Mouse (Mus musculus) heart, embryonic 16.5 days (tissue): Measurements from ENCODE around the gene Cst6. TPM values are rescaled to one million over a fixed set of nuclear protein-coding genes. Genes with fewer than 3 reads are reported as not detected.

Source experiments
- ATAC-seq: fragments of 200-750 bp; cut with Nextera tagmentation; replicated peaks from 2 replicates; pipeline ENCODE4 v1.8.0; 2017; ENCODE audit warnings: moderate number of reproducible peaks; ENCODE audit not compliant: insufficient read depth, low FRiP score; ENCODE audit errors: extremely low read depth
- H3K27ac ChIP-seq: fragments of 300-500 bp; sonication (generic); 2 replicates; pipeline ENCODE4 v1.5.1; 2014; ENCODE audit warnings: mild to moderate bottlenecking, low read length, control low read depth, moderate library complexity
- H3K27me3 ChIP-seq: fragments of 300-500 bp; sonication (generic); 2 replicates; pipeline ENCODE4 v1.6.1; 2014; ENCODE audit warnings: low read length, mixed read lengths; ENCODE audit not compliant: control insufficient read depth, insufficient read depth
- H3K36me3 ChIP-seq: fragments of 300-500 bp; sonication (generic); 2 replicates; pipeline ENCODE4 v1.6.1; 2014; ENCODE audit not compliant: control insufficient read depth, insufficient read depth
- H3K4me1 ChIP-seq: fragments of 300-500 bp; sonication (generic); 2 replicates; pipeline ENCODE4 v1.6.1; 2014; ENCODE audit warnings: low read length, mixed read lengths; ENCODE audit not compliant: control insufficient read depth, insufficient read depth
- H3K4me2 ChIP-seq: fragments of 300-500 bp; sonication (generic); 2 replicates; pipeline ENCODE4 v1.6.1; 2014; ENCODE audit warnings: low read depth, mild to moderate bottlenecking, control low read depth, low read length
- H3K4me3 ChIP-seq: fragments of 300-500 bp; sonication (generic); 2 replicates; pipeline ENCODE4 v1.5.1; 2014; ENCODE audit warnings: mild to moderate bottlenecking, control low read depth, low read length
- H3K9ac ChIP-seq: fragments of 300-500 bp; sonication (generic); 2 replicates; pipeline ENCODE4 v1.6.1; 2014; ENCODE audit warnings: low read length, control low read depth
- H3K9me3 ChIP-seq: fragments of 300-500 bp; sonication (generic); replicated peaks from 2 replicates; pipeline ENCODE4 v1.6.1; 2016; ENCODE audit warnings: low read length; ENCODE audit not compliant: control insufficient read depth
- WGBS: fragments of 180-500 bp; shearing (Covaris S2); extraction: QIAGEN DNeasy Blood & Tissue Kit; methylation state at CpG from one replicate; pipeline ENCODE4 v1.1.7; 2014; 5-methylcytosine and 5-hydroxymethylcytosine counted together
- polyA plus RNA-seq: library from polyadenylated mRNA; unstranded; fragments of >200 nt; fragmentation: Nextera tagmentation; extraction: Ambion mirVana; gene quantifications from 2 replicates; pipeline ENCODE4 v1.2.1, GENCODE M21; 2015

Gene Cst6
- polyA plus RNA-seq, 1 experiment from 2014 or later: 2.1 TPM

DNA sequence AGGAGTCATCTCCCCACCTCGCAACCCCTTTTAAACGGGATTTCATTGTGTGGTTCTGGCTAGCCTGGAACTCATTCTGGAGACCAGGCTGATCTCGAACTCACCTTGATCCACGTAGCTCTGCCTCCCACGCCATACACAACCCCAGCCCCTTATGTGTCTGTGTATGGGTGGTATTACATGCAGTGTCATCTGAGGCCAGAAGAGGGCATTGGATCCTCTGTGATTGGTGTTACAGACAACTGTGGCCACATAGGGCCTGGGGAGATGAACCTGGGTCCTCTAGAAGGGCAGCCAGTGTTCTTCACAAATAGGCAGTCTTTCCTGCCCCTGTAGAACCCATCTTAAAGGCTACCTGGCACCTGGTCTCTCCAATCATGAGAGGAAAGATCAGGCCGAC, 43.1 kb downstream of the Cst6 start:
- Histone ChIP-seq H3K9me3 (no peaks in the 10 kb centered on the region; the same call in 1 of the 2 replicates), H3K4me3 (no peak overlapping the region), H3K4me2 (no peak overlapping the region), H3K27ac (no peak overlapping the region), H3K36me3 (peaks cover 6% of the 10 kb centered on the region; the same call in 1 of the 2 replicates), H3K4me1 (no peaks in the 10 kb centered on the region), H3K9ac (no peak overlapping the region), H3K27me3 (peaks cover 8% of the 10 kb centered on the region; the same call in 1 of the 2 replicates)
- WGBS: 77% methylated on average over 6 of the region's 6 CpGs
- ATAC-seq: no peak

DNA sequence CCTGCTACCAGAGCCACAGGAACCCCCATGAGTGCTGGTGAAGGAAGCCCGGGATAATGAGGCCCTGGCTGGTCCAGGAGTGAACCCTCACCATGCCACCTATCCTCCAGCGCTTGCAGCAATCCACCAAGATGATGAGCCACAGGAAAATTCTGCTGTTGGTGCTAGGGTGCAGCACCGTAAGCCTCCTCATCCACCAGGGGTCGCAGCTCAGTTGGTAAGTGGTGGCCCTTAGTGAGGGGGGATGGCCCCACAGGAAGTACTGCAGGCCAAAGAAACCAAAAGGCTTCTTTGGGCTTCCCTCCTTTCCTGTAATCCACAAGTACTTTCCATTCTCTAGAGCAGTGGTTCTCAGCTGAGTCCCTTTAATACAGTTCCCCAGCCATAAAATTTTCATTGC, 46.9 kb downstream of the Cst6 start:
- ATAC-seq: 0 out of 2 replicates have a peak, but pooled peaks have one; percentile 25

DNA sequence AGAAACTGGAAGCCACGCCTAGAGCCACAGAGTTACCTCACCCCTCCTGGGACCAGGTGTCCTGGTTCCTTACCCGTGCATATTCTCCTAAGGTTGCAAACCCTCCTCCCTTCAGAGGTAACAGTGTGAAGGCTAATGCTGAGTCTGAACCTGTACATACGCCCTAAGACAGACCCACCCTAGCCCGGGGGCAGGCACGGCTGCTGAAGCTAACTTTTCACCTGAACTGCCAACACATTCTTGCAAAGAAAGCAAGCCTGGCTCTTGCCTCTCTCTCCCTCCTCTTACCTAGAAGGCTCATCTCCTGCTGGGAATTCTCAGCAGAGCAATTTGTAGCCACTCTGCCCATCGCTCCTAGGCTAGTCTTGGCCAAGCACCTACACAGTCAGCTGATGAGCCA, 48.8 kb downstream of the Cst6 start:
- H3K4me2 ChIP-seq: no peak overlapping the region
- 82% methylated on average over 6 of the region's 6 CpGs for WGBS
- no peak for ATAC-seq
- H3K27ac ChIP-seq: no peak overlapping the region
- H3K27me3 ChIP-seq: no peaks in the 10 kb centered on the region
- H3K4me1 ChIP-seq: peaks cover 10% of the 10 kb centered on the region
- peaks cover 6% of the 10 kb centered on the region; the same call in 1 of the 2 replicates for H3K36me3 ChIP-seq
- no peaks in the 10 kb centered on the region for H3K9me3 ChIP-seq
- H3K9ac ChIP-seq: no peak overlapping the region
- H3K4me3 ChIP-seq: no peak overlapping the region

More for the DNA sequence above, 46.9 kb downstream of the Cst6 start:
- H3K4me3 ChIP-seq: no peak overlapping the region
- peaks cover 3% of the 10 kb centered on the region; the same call in 1 of the 2 replicates for H3K27me3 ChIP-seq
- H3K27ac ChIP-seq: no peak overlapping the region
- H3K9ac ChIP-seq: no peak overlapping the region
- H3K4me2 ChIP-seq: no peak overlapping the region
- WGBS: 11% methylated on average over 4 of the region's 4 CpGs
- H3K4me1 ChIP-seq: peaks cover 6% of the 10 kb centered on the region; the same call in 1 of the 2 replicates
- H3K36me3 ChIP-seq: peaks cover 6% of the 10 kb centered on the region; the same call in 1 of the 2 replicates
- no peaks in the 10 kb centered on the region for H3K9me3 ChIP-seq

DNA sequence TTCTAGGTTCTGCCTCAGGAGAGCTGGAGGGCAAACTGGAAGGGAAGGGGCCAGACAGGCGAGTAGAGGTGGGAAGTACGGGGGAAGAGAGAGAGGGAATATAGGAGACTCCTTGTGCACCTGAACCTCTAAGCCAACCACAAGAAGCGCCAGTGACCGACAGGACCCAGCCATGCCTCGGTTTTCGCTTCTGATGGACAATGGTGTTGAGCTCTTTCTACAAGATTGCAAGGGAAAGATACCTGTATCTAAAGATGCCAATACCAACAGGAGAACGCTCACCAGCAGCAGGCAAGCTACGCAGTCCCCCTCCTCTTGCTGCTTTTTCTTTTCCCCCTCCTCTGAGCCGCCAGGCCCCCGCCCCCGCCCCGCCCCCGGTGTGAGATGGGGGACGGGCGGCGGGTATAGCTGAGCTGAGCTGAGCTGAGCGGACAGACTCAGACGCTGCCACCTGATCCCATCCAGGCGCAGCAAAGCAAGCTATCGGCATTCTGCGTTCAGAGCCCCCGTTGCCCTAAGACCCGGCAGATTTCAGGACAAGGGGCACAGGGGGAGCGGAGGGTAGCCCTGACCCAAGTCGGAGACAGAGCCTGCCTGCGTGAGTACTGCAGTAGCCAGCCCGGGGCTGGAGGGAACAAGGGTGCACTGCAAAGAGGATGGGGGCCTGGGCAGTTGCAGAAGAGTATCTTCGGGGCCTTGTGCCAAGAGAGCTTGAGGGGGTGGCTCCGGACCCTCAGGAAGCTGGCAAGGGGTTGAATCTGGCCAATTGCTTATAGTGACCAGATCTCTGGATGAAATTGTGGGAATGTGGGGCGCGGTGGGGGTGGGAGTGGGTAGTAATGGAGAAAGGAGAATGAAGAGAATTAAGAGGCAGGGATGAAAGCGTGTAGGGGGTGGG, 51.2 kb downstream of the Cst6 start, which contains the start of gene Gal3st3:
TSS of gene Gal3st3 (plus strand) at position 429 of the 898 bp plus-strand sequence.
- 13% methylated on average over 32 of the region's 32 CpGs for WGBS
- Histone ChIP-seq H3K4me3 (peak within 1 kb of the TSS; percentile 57), H3K4me2 (peak within 1 kb of the TSS; percentile 76), H3K27me3 (no peaks in the 10 kb centered on the region), H3K4me1 (peaks cover 21% of the 10 kb centered on the region), H3K27ac (peak within 1 kb of the TSS; percentile 49; the same call in 1 of the 2 replicates), H3K9me3 (no peaks in the 10 kb centered on the region), H3K36me3 (no peaks in the 10 kb centered on the region), H3K9ac (peak within 1 kb of the TSS; percentile 76)
- no peak for ATAC-seq

DNA sequence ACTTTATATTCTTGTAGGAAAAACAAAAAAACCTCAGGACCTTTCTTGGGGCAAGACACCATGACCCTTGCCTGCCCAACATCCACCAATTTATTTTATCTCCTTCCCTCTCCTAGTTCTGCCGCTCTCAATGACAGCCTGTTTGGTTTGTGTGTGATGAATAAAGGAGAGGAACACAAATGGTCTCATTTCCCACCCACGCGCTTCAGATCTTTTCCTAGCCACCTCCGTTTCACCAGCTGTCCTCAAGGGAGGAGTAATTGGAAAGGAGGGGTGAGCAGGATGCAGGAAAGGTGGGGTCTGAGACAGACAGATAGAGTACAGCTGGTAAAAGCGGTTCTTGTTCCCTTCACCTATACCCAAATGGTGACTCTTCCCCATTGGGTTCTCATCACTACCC, 52.7 kb downstream of the Cst6 start:
- Histone ChIP-seq H3K9ac (no peak overlapping the region), H3K27me3 (no peaks in the 10 kb centered on the region), H3K27ac (no peak overlapping the region), H3K36me3 (peaks cover 9% of the 10 kb centered on the region), H3K9me3 (no peaks in the 10 kb centered on the region), H3K4me3 (no peak overlapping the region), H3K4me2 (no peak overlapping the region), H3K4me1 (peaks cover 21% of the 10 kb centered on the region)
- 59% methylated on average over 5 of the region's 5 CpGs for WGBS
- no peak for ATAC-seq

GRCm38 (mm10) chr19:5295736-5296075, 53.7 kb downstream of the Cst6 start:
- H3K4me3 ChIP-seq: peak overlapping the region; percentile 83
- H3K36me3 ChIP-seq: peaks cover 13% of the 10 kb centered on the region
- H3K4me1 ChIP-seq: peaks cover 21% of the 10 kb centered on the region
- H3K9ac ChIP-seq: peak overlapping the region; percentile 81
- peak overlapping the region; percentile 73 for H3K4me2 ChIP-seq
- no peak for ATAC-seq
- 5% methylated on average over 13 of the region's 13 CpGs for WGBS
- peak overlapping the region; percentile 86 for H3K27ac ChIP-seq
- H3K27me3 ChIP-seq: no peaks in the 10 kb centered on the region
- H3K9me3 ChIP-seq: no peaks in the 10 kb centered on the region

GRCm38 (mm10) chr19:5294972-5295735, 54.2 kb downstream of the Cst6 start, which contains the start of gene Sf3b2:
Gene Sf3b2 (minus strand): TSS chr19:5295455.
- Histone ChIP-seq H3K36me3 (peaks cover 19% of the 10 kb centered on the region), H3K4me3 (peak within 1 kb of the TSS; percentile 83), H3K4me1 (peaks cover 21% of the 10 kb centered on the region), H3K4me2 (peak within 1 kb of the TSS; percentile 85), H3K27ac (peak within 1 kb of the TSS; percentile 86), H3K9me3 (no peaks in the 10 kb centered on the region), H3K9ac (peak within 1 kb of the TSS; percentile 91), H3K27me3 (no peaks in the 10 kb centered on the region)
- under 1% methylated on average over 46 of the region's 46 CpGs for WGBS
- ATAC-seq: peak; percentile 96
